Mouse (Mus musculus) lung, adult 2 months (tissue): ENCODE data around the gene 4921536K21Rik.

ENCODE experiments used
- CTCF ChIP-seq: fragments of 200-500 bp; IDR thresholded peaks from 2 replicates; pipeline ENCODE4 v1.5.1; 2011; ENCODE audit warnings: mild to moderate bottlenecking, low read length, control low read depth; ENCODE audit not compliant: insufficient read depth
- POLR2A ChIP-seq: fragments of 200-500 bp; IDR thresholded peaks from 2 replicates; pipeline ENCODE4 v1.6.1; 2011; ENCODE audit warnings: low read depth, mild to moderate bottlenecking, control low read depth, low read length, borderline replicate concordance; ENCODE audit errors: extremely low read depth

- TF ChIP-seq CTCF (no peak), POLR2A (no peak)
Observed at GRCm38 (mm10) chr11:3941371-3941770, 46.5 kb upstream of the 4921536K21Rik start.
